Mouse (Mus musculus) cortical plate, adult 2 months (tissue): ENCODE data around the gene Poc5. TPM values are rescaled to one million over a fixed set of nuclear protein-coding genes. Genes with fewer than 3 reads are reported as not detected.

Experiments
- H3K27ac ChIP-seq: fragments of 200-500 bp; 2 replicates; pipeline ENCODE4 v1.5.1; 2012; ENCODE audit warnings: low read length, control low read depth, inconsistent platforms; ENCODE audit not compliant: insufficient read depth
- H3K4me1 ChIP-seq: fragments of 200-500 bp; 2 replicates; pipeline ENCODE4 v1.6.1; 2011; ENCODE audit warnings: low read length; ENCODE audit not compliant: control insufficient read depth, insufficient read depth
- H3K4me3 ChIP-seq: fragments of 200-500 bp; 2 replicates; pipeline ENCODE4 v1.5.1; 2011; ENCODE audit warnings: mild to moderate bottlenecking, low read length, control low read depth; ENCODE audit not compliant: insufficient read depth
- CTCF ChIP-seq: fragments of 200-500 bp; IDR thresholded peaks from 2 replicates; pipeline ENCODE4 v1.5.1; 2011; ENCODE audit warnings: mild to moderate bottlenecking, control low read depth, low read length; ENCODE audit not compliant: insufficient read depth; ENCODE audit errors: extremely low read depth
- POLR2A ChIP-seq: fragments of 200-500 bp; IDR thresholded peaks from 2 replicates; pipeline ENCODE4 v1.6.1; 2011; ENCODE audit warnings: mild to moderate bottlenecking, low read length, control low read depth; ENCODE audit not compliant: insufficient read depth; ENCODE audit errors: extremely low read depth
- polyA plus RNA-seq: library from polyadenylated mRNA; depleted of rRNA; stranded (reverse); fragments of >200 nt; gene quantifications from 2 replicates; pipeline ENCODE4 v1.2.3, GENCODE M21; 2012

The Poc5 gene
- polyA plus RNA-seq, 1 experiment: 17.4 TPM

- no peak for TF ChIP-seq CTCF
- no peak for TF ChIP-seq POLR2A
- Histone ChIP-seq H3K4me3 (no peak overlapping the region), H3K27ac (no peak overlapping the region), H3K4me1 (no peaks in the 10 kb centered on the region; the same call in none of the 2 replicates)
These were observed 62.2 kb downstream of the Poc5 start for GRCm38 (mm10) chr13:96450205-96450856.

GRCm38 (mm10) chr13:96450869-96451268, 62.8 kb downstream of the Poc5 start:
- no peak for TF ChIP-seq POLR2A
- no peak for TF ChIP-seq CTCF
- no peak overlapping the region for H3K27ac ChIP-seq

DNA sequence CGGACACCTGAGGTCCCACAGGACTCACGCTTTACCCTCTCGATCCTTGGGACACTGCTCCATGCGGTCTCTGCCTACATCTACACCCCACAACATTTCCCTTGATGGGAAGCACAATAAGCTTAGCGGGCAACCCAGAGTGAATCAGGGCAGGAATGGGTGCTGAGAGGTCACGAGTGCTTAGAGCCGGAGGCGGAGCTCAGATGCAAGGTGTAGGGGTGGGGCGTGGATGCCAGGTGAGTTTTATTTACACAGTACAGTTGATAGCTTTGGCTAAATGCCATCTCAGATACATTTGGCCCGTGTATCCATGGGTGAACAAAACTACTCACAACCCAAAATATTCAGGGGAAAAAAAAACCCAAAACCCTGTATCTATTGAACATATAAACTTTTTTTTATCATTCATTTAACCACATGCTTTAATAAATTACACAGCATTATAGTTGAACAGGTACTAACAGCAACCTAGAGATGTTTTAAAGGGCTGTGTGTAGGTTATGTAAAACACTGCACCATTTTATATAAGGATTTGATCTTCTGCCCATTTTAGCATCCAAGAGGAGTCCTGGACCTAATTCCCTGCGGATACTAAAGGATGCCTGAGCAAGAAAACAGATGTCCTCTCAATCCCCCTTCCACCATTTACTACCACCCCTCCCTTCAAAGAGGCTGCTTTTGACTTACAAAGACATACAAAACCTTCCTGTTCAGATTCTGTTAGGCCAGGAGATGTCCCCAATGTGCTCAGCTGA, 63.5 kb downstream of the Poc5 start:
- no peaks in the 10 kb centered on the region; the same call in none of the 2 replicates for H3K4me1 ChIP-seq
- no peak overlapping the region for H3K4me3 ChIP-seq
- no peak overlapping the region for H3K27ac ChIP-seq
- no peak for TF ChIP-seq POLR2A
- no peak for TF ChIP-seq CTCF

More at GRCm38 (mm10) chr13:96450869-96451268, 62.8 kb downstream of the Poc5 start:
- Histone ChIP-seq H3K4me3 (no peak overlapping the region), H3K4me1 (no peaks in the 10 kb centered on the region; the same call in none of the 2 replicates)

- TF ChIP-seq CTCF: no peak
- no peak for TF ChIP-seq POLR2A
- Histone ChIP-seq H3K27ac (no peak overlapping the region), H3K4me1 (no peaks in the 10 kb centered on the region; the same call in none of the 2 replicates), H3K4me3 (no peak overlapping the region)
These were observed 64.5 kb downstream of the Poc5 start for GRCm38 (mm10) chr13:96452621-96453020.

- Histone ChIP-seq H3K4me3 (no peak overlapping the region), H3K4me1 (no peaks in the 10 kb centered on the region; the same call in none of the 2 replicates), H3K27ac (no peak overlapping the region)
- no peak for TF ChIP-seq POLR2A
- TF ChIP-seq CTCF: no peak
These were observed 66.2 kb downstream of the Poc5 start for GRCm38 (mm10) chr13:96454288-96454687.

- TF ChIP-seq CTCF: no peak
- no peak for TF ChIP-seq POLR2A
- Histone ChIP-seq H3K4me3 (no peak overlapping the region), H3K27ac (no peak overlapping the region), H3K4me1 (no peaks in the 10 kb centered on the region; the same call in 1 of the 2 replicates)
These were observed 69.5 kb downstream of the Poc5 start for GRCm38 (mm10) chr13:96457566-96457965.

GRCm38 (mm10) chr13:96458018-96458417, 69.9 kb downstream of the Poc5 start:
- no peaks in the 10 kb centered on the region; the same call in 1 of the 2 replicates for H3K4me1 ChIP-seq
- H3K4me3 ChIP-seq: no peak overlapping the region
- no peak overlapping the region for H3K27ac ChIP-seq
- TF ChIP-seq POLR2A: no peak
- no peak for TF ChIP-seq CTCF

DNA sequence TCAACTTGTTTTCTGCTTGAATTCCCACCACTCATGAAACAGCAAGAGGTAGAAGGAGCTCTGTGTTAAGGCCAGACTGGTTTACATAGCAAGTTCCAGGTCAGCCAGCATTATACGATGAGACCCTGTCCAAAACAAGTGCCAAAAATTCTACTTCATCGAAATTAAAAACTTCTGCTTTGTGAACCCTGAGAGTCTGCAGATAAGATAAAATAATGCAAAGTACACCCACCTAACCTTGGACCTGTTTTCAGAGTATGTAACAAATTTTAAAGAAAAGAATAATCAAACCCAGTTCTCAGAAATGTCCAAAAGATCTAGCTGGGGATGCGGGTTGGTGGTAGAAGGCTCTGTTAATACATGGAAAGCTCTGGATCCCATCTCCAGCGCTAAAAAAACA, 70.5 kb downstream of the Poc5 start:
- Histone ChIP-seq H3K4me1 (no peaks in the 10 kb centered on the region; the same call in 1 of the 2 replicates), H3K4me3 (no peak overlapping the region), H3K27ac (no peak overlapping the region)
- TF ChIP-seq POLR2A: no peak
- no peak for TF ChIP-seq CTCF

DNA sequence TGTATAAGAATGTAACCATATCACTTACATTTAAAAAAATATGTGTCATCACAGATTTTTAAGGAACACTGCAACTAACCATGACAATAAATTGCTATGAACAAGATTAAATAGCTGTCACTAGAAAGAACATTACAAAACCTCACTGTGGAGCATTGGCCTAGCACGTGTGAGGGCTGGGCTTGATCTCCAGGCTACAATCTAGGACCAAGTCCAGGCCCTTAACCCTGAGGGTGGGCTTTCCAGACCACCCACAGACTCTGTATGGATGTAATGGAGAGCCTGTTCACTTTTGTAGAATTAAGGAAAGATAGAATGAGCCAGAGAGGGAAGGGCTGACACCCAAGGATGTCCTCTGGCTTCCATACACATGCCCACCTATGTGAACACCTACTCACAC, 74.5 kb downstream of the Poc5 start:
- Histone ChIP-seq H3K4me1 (no peaks in the 10 kb centered on the region), H3K27ac (no peak overlapping the region), H3K4me3 (no peak overlapping the region)
- no peak for TF ChIP-seq POLR2A
- TF ChIP-seq CTCF: no peak
